Mouse (Mus musculus): ENCODE results near the gene Ell2. TPM values are rescaled to one million over a fixed set of nuclear protein-coding genes. Genes with fewer than 3 reads are reported as not detected.

Gene Ell2
- polyA plus RNA-seq, 1 experiment from 2014 or later: 0.74 TPM

DNA sequence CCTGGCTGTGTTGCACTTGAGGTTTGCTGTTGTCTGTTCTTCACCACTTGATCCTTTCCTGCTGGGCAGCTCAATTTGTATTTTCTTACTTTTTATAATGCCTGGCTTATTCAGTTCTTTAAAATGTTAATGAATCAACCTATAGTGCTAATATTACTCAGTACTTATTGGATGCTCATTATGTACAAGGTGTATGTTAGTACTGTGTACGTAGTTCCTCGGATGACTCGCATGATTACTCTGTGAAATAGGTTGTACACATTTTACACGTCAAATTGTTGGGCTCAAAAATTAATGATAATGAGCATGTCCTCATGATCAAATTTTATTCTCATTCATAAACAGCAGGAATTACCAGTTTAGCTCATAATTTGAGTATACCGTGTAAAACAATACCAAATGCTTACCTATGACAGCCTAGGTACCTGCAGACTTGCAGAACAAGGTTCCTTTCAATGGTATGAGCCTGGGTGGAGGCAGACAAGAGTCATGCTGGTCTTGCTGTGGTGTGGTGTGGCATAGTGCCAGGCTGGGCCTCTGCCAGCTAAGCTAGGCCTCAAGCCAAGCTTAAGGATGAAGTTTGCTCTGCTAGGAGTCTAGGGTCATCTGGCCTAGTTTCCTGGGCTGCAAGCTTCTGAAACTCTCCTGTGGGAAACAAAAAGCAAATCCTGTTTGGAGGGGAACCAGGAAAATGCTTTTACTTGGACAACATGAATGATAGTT is 45.8 kb downstream of the Ell2 start:
- WGBS: 85% methylated on average over 5 of the region's 5 CpGs
- Histone ChIP-seq H3K27me3 (no peaks in the 10 kb centered on the region), H3K9ac (replicated peaks) (no peak overlapping the region), H3K4me1 (no peaks in the 10 kb centered on the region), H3K9me3 (no peaks in the 10 kb centered on the region), H3K27ac (replicated peaks) (no peak overlapping the region), H3K36me3 (no peaks in the 10 kb centered on the region), H3K4me3 (no peak overlapping the region), H3K4me2 (replicated peaks) (no peak overlapping the region)
- no peak for ATAC-seq (replicated peaks)

DNA sequence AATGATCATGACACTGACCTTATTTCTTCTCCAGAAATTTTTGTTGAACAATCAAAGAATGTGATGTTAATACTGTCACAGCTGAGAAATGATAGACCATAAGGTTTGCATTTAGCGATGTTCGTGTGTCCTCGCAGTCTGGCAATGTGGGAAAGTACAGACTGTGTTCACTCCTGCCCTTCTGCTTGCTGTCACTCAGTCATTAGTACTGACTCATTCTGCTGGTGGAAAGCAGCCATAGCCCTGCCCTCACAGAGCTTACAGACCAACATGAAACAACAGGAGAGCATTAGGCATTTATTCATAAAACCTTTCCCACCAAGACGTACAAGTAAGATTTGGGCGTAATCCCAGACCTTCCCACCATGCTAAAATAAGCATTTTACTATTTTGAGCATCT is 47.8 kb downstream of the Ell2 start:
- H3K4me3 ChIP-seq: no peak overlapping the region
- H3K4me1 ChIP-seq: no peaks in the 10 kb centered on the region
- H3K27ac ChIP-seq (replicated peaks): no peak overlapping the region
- WGBS: 77% methylated on average over 5 of the region's 5 CpGs
- H3K27me3 ChIP-seq: no peaks in the 10 kb centered on the region
- peak; percentile 72 for ATAC-seq (replicated peaks)
- H3K36me3 ChIP-seq: no peaks in the 10 kb centered on the region
- H3K4me2 ChIP-seq (replicated peaks): no peak overlapping the region
- no peak overlapping the region for H3K9ac ChIP-seq (replicated peaks)
- H3K9me3 ChIP-seq: no peaks in the 10 kb centered on the region

DNA sequence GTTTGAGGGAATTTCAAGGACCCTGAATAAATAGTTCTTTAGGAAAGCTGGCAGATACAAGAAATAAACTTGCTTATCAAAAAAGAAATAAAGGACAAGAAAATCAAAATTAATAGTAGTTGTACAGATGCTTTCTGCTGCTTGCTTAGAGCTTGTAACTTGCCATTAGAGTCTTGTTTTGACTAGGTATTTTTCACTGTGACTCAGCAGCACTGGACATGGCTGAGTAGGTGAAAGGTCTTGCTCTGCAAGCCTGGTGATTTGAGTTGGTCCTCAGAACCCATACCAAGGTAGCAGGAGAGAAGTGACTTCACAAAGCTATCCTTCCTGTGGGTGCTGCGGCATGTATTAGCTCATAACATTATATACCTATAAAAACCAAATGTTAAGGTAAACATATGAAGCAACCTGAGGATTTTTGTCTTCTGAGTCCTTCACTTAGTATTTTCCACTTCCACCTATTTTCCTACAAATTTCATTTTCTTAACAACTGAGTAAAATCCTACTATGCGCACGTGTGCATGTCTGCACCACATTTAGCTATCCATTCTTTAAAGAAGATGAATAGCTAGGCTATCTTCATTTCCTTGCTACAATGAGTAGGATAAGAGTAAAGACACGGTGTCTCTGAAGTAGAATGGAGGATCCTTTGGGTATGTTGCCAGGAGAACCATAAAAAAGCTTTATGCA is 54.4 kb downstream of the Ell2 start:
- no peak for ATAC-seq (replicated peaks)
- H3K4me3 ChIP-seq: no peak overlapping the region
- no peak overlapping the region for H3K27ac ChIP-seq (replicated peaks)
- no peaks in the 10 kb centered on the region for H3K9me3 ChIP-seq
- H3K27me3 ChIP-seq: no peaks in the 10 kb centered on the region
- H3K4me1 ChIP-seq: no peaks in the 10 kb centered on the region
- no peak overlapping the region for H3K4me2 ChIP-seq (replicated peaks)
- WGBS: 92% methylated on average over 4 of the region's 4 CpGs
- no peak overlapping the region for H3K9ac ChIP-seq (replicated peaks)
- no peaks in the 10 kb centered on the region for H3K36me3 ChIP-seq

DNA sequence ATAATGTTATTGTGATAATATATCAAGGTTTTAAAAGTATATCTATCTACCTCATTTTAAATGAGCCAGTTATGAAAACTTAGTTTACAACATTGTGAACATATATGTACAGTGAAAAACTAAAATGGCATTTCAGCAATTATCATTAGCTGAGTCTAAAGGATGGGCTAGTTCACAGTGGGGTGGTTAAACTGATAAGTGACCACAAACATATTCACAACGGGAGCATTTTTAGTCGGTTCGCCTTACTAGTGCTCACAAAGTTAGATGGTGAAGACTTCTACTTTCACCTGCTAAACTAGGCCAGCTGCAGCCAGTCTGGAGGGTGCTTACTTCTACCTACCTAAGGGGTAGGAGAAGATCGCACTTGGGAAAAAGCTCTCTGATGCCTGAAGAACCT is 56.2 kb downstream of the Ell2 start:
- Histone ChIP-seq H3K4me1 (no peaks in the 10 kb centered on the region), H3K4me3 (no peak overlapping the region), H3K9ac (replicated peaks) (no peak overlapping the region), H3K27ac (replicated peaks) (no peak overlapping the region), H3K9me3 (no peaks in the 10 kb centered on the region), H3K4me2 (replicated peaks) (no peak overlapping the region), H3K36me3 (no peaks in the 10 kb centered on the region), H3K27me3 (no peaks in the 10 kb centered on the region)
- WGBS: 93% methylated on average over 4 of the region's 4 CpGs
- no peak for ATAC-seq (replicated peaks)

DNA sequence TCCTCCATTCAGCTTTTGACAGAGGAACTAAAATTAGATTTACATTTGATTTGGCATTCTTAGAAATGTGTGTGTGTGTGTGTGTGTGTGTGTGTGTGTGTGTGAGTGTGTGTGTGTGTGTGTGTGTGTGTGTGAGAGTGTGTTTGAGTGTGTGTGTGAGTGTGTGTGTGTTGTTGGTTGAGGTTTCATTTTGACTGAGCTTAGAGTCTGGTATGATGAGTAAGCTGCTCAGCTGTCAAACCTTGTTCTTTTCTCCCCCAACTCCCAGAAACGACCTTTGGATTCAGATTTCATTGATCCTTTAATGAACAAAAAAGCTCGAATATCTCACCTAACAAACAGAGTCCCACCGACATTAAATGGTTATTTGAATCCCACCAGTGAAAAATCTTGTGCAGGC is 56.7 kb downstream of the Ell2 start:
- ATAC-seq (replicated peaks): no peak
- H3K9me3 ChIP-seq: no peaks in the 10 kb centered on the region
- H3K4me3 ChIP-seq: no peak overlapping the region
- H3K27me3 ChIP-seq: no peaks in the 10 kb centered on the region
- no peak overlapping the region for H3K4me2 ChIP-seq (replicated peaks)
- H3K4me1 ChIP-seq: no peaks in the 10 kb centered on the region
- H3K9ac ChIP-seq (replicated peaks): no peak overlapping the region
- H3K27ac ChIP-seq (replicated peaks): no peak overlapping the region
- WGBS: 36% methylated on average over 3 of the region's 3 CpGs
- H3K36me3 ChIP-seq: no peaks in the 10 kb centered on the region

DNA sequence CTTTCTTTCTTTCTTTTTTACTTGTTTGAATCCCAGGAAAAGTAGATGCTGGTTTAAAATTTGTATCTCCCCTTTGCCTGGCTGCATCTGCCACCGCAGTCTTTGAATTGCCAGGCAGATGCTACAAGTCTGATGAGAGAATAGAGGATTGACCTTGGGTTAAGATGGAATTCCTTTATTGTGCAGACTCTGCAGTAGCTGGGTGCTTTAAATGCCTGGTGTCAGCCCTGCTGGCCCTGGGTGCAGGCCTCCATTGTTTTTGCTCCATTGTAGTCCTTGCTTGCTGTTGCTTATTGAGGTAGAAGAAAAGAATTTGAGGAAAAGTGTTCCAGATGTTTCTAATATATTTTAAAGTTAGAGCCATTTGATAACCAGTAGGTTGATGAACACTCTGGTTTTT is 59.2 kb downstream of the Ell2 start:
- H3K27me3 ChIP-seq: no peaks in the 10 kb centered on the region
- H3K4me1 ChIP-seq: no peaks in the 10 kb centered on the region
- no peak for ATAC-seq (replicated peaks)
- no peaks in the 10 kb centered on the region for H3K9me3 ChIP-seq
- 14% methylated on average over 1 of the region's 1 CpGs for WGBS
- no peak overlapping the region for H3K27ac ChIP-seq (replicated peaks)
- no peak overlapping the region for H3K4me2 ChIP-seq (replicated peaks)
- no peak overlapping the region for H3K9ac ChIP-seq (replicated peaks)
- H3K36me3 ChIP-seq: no peaks in the 10 kb centered on the region
- H3K4me3 ChIP-seq: no peak overlapping the region

DNA sequence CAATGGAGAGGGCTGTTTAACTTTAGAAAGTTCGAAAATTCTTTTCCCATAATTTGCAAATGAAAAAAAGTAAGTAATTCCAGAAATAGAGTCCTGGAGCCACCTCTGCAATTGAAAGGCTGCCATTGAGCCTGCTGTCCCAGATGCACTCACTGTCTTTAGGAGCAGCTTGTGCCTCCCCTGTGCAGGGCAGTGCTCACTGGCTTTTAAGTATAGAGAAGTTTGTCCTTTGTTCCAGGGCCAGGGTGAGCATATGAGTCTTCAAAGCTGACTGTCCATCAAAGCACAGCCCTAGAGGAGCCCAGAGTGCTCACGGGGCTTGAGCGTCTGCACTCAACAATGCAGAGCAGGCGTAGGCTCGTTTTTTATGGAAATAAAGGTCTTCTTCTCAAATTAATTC is 59.7 kb downstream of the Ell2 start:
- Histone ChIP-seq H3K27ac (replicated peaks) (no peak overlapping the region), H3K36me3 (no peaks in the 10 kb centered on the region), H3K9ac (replicated peaks) (no peak overlapping the region), H3K4me2 (replicated peaks) (no peak overlapping the region), H3K27me3 (no peaks in the 10 kb centered on the region), H3K9me3 (no peaks in the 10 kb centered on the region), H3K4me3 (no peak overlapping the region), H3K4me1 (no peaks in the 10 kb centered on the region)
- 15% methylated on average over 5 of the region's 5 CpGs for WGBS
- no peak for ATAC-seq (replicated peaks)

DNA sequence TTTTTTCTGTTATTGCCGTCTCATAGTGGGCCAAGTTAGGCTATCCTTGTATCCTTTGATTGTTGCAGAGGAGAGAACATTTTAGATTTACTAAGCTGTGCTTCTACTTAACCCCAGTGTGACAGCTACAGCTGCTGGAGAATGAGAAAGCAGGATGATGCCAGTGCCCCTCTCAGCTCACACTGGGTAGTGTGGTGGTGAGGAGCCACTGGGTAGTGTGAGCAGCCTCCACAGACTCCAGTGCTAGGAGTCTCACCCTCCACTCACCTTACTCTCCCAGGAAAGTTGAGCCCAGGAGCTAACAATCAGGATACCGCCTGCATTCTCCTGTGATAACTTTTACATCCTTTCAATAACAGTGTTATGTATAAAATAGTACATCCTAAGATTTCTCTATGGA is 60.4 kb downstream of the Ell2 start:
- Histone ChIP-seq H3K9ac (replicated peaks) (no peak overlapping the region), H3K4me1 (no peaks in the 10 kb centered on the region), H3K27ac (replicated peaks) (no peak overlapping the region), H3K4me3 (no peak overlapping the region), H3K27me3 (no peaks in the 10 kb centered on the region), H3K4me2 (replicated peaks) (no peak overlapping the region), H3K36me3 (no peaks in the 10 kb centered on the region), H3K9me3 (no peaks in the 10 kb centered on the region)
- no peak for ATAC-seq (replicated peaks)
- 81% methylated on average over 2 of the region's 2 CpGs for WGBS

DNA sequence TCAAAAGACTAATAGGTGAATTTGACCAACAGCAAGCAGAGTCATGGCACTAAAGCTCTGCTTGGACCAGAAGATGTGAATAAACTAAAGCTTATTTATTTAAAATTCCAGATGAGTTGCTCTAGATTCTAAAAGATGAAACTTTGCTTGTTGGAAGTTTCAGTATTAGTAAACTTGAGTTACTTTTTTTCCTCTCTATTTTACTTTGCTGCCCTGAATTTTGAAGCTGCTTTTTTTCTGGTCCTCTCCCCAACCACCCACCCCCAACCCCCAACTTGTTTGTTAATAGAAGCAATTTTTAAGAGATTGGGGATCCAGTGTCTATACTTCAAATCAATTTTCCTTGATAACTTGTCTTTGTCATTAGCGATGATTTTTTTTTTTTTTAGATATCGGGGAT is 64.2 kb downstream of the Ell2 start:
- no peaks in the 10 kb centered on the region for H3K9me3 ChIP-seq
- ATAC-seq (replicated peaks): no peak
- WGBS: 94% methylated on average over 2 of the region's 2 CpGs
- no peaks in the 10 kb centered on the region for H3K27me3 ChIP-seq
- no peak overlapping the region for H3K4me3 ChIP-seq
- no peaks in the 10 kb centered on the region for H3K4me1 ChIP-seq
- no peaks in the 10 kb centered on the region for H3K36me3 ChIP-seq
- no peak overlapping the region for H3K9ac ChIP-seq (replicated peaks)
- H3K4me2 ChIP-seq (replicated peaks): no peak overlapping the region
- H3K27ac ChIP-seq (replicated peaks): no peak overlapping the region

DNA sequence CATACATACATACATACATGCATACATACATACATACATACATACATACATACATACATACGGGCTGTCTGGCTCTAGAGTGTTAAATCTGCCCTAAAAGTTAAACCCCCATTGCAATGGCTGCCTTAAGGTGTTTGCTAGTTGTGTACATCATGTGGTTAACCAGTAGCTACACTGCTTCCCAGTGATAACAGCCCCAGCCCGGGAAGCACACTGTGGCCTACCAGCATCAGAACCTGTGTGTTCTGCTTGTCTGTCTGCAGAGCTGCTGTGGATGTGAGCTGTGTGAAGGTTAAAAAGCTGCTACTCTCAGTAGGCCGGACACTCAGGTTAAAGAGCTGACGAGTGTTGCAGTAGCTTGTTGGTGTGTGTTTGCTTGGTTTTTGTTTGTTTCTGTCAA is 64.8 kb downstream of the Ell2 start:
- H3K4me1 ChIP-seq: no peaks in the 10 kb centered on the region
- no peak overlapping the region for H3K4me3 ChIP-seq
- no peaks in the 10 kb centered on the region for H3K9me3 ChIP-seq
- H3K4me2 ChIP-seq (replicated peaks): no peak overlapping the region
- no peak for ATAC-seq (replicated peaks)
- H3K9ac ChIP-seq (replicated peaks): no peak overlapping the region
- H3K27me3 ChIP-seq: no peaks in the 10 kb centered on the region
- H3K27ac ChIP-seq (replicated peaks): no peak overlapping the region
- H3K36me3 ChIP-seq: no peaks in the 10 kb centered on the region
- 85% methylated on average over 4 of the region's 4 CpGs for WGBS

DNA sequence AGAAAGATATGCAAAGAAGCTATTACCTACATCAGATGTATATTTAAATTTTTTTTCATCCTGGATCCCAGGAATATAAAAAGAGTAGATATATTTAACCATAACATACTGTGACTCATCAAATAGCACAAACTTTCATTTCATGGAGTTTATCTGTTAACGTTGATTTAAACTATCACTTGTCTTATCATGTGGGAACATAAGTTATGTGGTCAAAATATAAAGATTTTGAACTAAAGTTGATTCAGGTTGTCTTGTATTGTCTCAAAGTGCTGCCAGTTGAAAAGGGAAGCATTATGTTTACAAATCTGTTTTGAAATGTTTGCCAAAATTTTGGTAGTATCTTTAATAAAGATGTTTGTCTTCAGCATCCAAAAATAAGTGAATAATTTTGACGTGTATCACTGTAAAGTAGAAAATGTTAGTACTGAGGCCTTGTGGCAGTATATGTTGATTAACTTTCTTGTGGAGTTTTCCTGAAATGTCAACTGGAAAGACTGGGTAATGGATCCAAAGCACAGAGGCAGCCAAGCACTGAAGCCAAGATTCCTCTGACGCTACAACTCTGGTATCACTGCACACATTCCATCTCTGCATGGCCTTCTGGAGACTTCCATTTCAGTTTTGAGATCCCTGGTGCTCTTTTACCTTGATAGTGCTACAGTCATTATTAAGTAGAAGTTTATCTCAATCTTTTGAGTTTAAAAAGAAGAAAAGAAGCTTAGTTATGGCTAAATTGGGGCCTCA is 65.6 kb downstream of the Ell2 start:
- no peak overlapping the region for H3K27ac ChIP-seq (replicated peaks)
- H3K36me3 ChIP-seq: no peaks in the 10 kb centered on the region
- no peaks in the 10 kb centered on the region for H3K4me1 ChIP-seq
- ATAC-seq (replicated peaks): no peak
- 91% methylated on average over 3 of the region's 3 CpGs for WGBS
- H3K4me3 ChIP-seq: no peak overlapping the region
- H3K4me2 ChIP-seq (replicated peaks): no peak overlapping the region
- no peaks in the 10 kb centered on the region for H3K9me3 ChIP-seq
- H3K9ac ChIP-seq (replicated peaks): no peak overlapping the region
- H3K27me3 ChIP-seq: no peaks in the 10 kb centered on the region

DNA sequence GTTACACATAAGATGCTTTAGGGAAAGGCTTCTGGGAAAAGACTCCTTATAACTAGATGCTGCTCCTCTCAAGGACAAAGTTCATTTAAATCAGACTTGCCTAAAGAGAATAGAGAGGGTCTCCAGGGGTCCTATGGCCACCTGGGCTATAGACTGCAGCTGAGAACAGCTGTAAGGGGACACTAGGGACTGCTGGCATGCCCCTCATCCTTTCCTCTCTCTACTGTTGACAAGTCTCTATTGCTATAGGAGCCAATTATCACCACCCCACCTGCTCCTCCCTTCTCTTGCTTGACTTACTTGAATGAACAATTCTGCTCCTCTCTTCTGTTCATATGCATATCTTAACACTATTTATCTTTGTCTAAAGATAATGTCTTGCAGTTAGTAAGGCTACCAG is 69.4 kb downstream of the Ell2 start:
- Histone ChIP-seq H3K9me3 (no peaks in the 10 kb centered on the region), H3K4me3 (no peak overlapping the region), H3K9ac (replicated peaks) (no peak overlapping the region), H3K4me1 (no peaks in the 10 kb centered on the region), H3K4me2 (replicated peaks) (no peak overlapping the region), H3K36me3 (no peaks in the 10 kb centered on the region), H3K27ac (replicated peaks) (no peak overlapping the region), H3K27me3 (no peaks in the 10 kb centered on the region)
- ATAC-seq (replicated peaks): no peak
